Mouse (Mus musculus) olfactory bulb, adult 2 months (tissue): Measurements from ENCODE around the gene Wee1.
"Not testable (repeated sequence)": the region's sequence is repeated elsewhere in the genome, so short reads cannot be mapped to it uniquely, and the experiment has no call there.

Experiments used
- CTCF ChIP-seq: fragments of 200-500 bp; IDR thresholded peaks from 2 replicates; pipeline ENCODE4 v1.5.1; 2012; ENCODE audit warnings: low read depth, mild to moderate bottlenecking, low read length, moderate library complexity; ENCODE audit not compliant: insufficient read depth
- POLR2A ChIP-seq: fragments of 200-500 bp; IDR thresholded peaks from 2 replicates; pipeline ENCODE4 v1.6.1; 2012; ENCODE audit warnings: mild to moderate bottlenecking, low read depth, low read length, moderate library complexity; ENCODE audit not compliant: insufficient read depth

GRCm38 (mm10) chr7:110160109-110160508 is 38.3 kb downstream of the Wee1 start:
- not testable (repeated sequence) for TF ChIP-seq POLR2A, CTCF
